Comparison of ENCODE assay signal across 36 mouse cellular contexts in the genomic region with DNA sequence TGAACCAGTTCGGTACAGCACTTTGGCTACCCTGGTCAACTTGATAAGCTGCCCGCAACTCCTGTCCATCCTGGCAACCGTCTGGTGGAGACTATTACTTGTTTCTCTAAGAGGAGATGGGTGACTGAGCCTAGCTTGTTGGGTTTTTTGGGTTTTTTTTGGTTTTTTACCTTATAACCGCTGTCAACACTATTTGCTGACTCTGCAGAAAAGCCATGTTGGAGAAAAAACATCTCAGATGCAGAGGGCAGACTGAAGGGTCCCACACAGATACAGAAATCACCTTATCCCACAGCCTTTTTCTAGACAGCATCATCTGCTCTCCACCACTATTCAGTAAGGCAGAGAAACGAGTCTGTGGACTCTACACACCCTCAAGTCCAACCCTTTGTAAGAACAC. TPM values are rescaled to one million over a fixed set of nuclear protein-coding genes. Genes with fewer than 3 reads are reported as not detected.
"Had no signal": no experiment of that assay in that cellular context is flagged by ENCODE, and none has a peak within 500 bp of the region (broad histone marks: within the 10 kb centered on the region; RNA-seq: fewer than 3 reads in every experiment).

No protein-coding gene starts in this region.

- H3K4me2 ChIP-seq: heart, embryonic 11.5 days; hindbrain, embryonic 12.5 days; hindbrain, embryonic 14.5 days; intestine, embryonic 15.5 days; kidney, embryonic 15.5 days; limb, embryonic 12.5 days; liver, embryonic 11.5 days; liver, embryonic 13.5 days; liver, embryonic 15.5 days had no signal

- H3K36me3 ChIP-seq: hindbrain, embryonic 10.5 days; hindbrain, embryonic 12.5 days; intestine, embryonic 15.5 days; kidney, embryonic 15.5 days; limb, embryonic 10.5 days; limb, embryonic 12.5 days; liver, embryonic 13.5 days; liver, embryonic 15.5 days had no signal

- H3K4me3 ChIP-seq: gastrocnemius, adult 2 months; heart, adult 2 months; hindbrain, embryonic 10.5 days; hindbrain, embryonic 12.5 days; intestine, embryonic 15.5 days; kidney, embryonic 15.5 days; limb, embryonic 10.5 days; limb, embryonic 12.5 days; liver, embryonic 13.5 days; liver, embryonic 15.5 days had no signal

- H3K9ac ChIP-seq: hindbrain, embryonic 12.5 days; hindbrain, embryonic 14.5 days; intestine, embryonic 15.5 days; kidney, embryonic 15.5 days; limb, embryonic 12.5 days; liver, embryonic 13.5 days; liver, embryonic 15.5 days had no signal

- H3K9me3 ChIP-seq: hindbrain, embryonic 10.5 days; hindbrain, embryonic 12.5 days; intestine, embryonic 15.5 days; kidney, embryonic 15.5 days; limb, embryonic 10.5 days; limb, embryonic 12.5 days; liver, embryonic 13.5 days; liver, embryonic 15.5 days had no signal

- H3K27me3 ChIP-seq: hindbrain, embryonic 12.5 days; intestine, embryonic 15.5 days; liver, embryonic 13.5 days; liver, embryonic 15.5 days had no signal

- DNase-seq: gastrocnemius, adult 2 months; gastrocnemius, postnatal 10 days; gastrocnemius, postnatal 25 days; heart, postnatal 10 days; heart, postnatal 4 days; kidney, adult 2 months; kidney, adult 9 months; kidney, postnatal 14 days; kidney, postnatal 36 days; layer of hippocampus, adult 9-11 months; layer of hippocampus, postnatal 36 days; liver; liver, embryonic 13.5 days had no signal

- H3K27ac ChIP-seq: gastrocnemius, adult 2 months; heart, adult 2 months; hindbrain, embryonic 10.5 days; hindbrain, embryonic 12.5 days; hindbrain, embryonic 14.5 days; intestine, embryonic 15.5 days; kidney, embryonic 15.5 days; kidney, postnatal 0 days; limb, embryonic 10.5 days; limb, embryonic 12.5 days; liver, embryonic 13.5 days; liver, embryonic 15.5 days had no signal

- H3K4me1 ChIP-seq: hindbrain, embryonic 10.5 days; hindbrain, embryonic 12.5 days; intestine, embryonic 15.5 days; limb, embryonic 10.5 days; limb, embryonic 12.5 days; liver, embryonic 13.5 days; liver, embryonic 15.5 days had no signal

RNA-seq across cellular contexts. Expression of a gene that starts 32.9 kb away (rescaled TPM):
- total RNA-seq: gastrocnemius, adult 2 months; gastrocnemius, postnatal 25 days; heart, postnatal 10 days; layer of hippocampus, postnatal 14 days; left cerebral cortex, adult 18-20 months; left cerebral cortex, postnatal 14 days; left cerebral cortex, postnatal 36 days had no signal
- polyA plus RNA-seq: heart, embryonic 11.5 days; inflammation-experienced regulatory T-cells, adult 6 months; limb, embryonic 10.5 days had no signal

RNA-seq across cellular contexts. Expression of a gene that starts 58.5 kb away (rescaled TPM):
- total RNA-seq: gastrocnemius, adult 2 months; gastrocnemius, postnatal 25 days; granulocyte monocyte progenitor cell, adult 5-6 weeks; layer of hippocampus, adult 18-20 months; layer of hippocampus, adult 8-10 months; layer of hippocampus, postnatal 36 days; left cerebral cortex, adult 18-20 months; left cerebral cortex, adult 8-10 months; left cerebral cortex, postnatal 14 days; left cerebral cortex, postnatal 36 days had no signal
- polyA plus RNA-seq: hindbrain, embryonic 10.5 days; hindbrain, embryonic 12.5 days; hindbrain, embryonic 14.5 days; hindbrain, embryonic 16.5 days; intestine, embryonic 15.5 days; intestine, postnatal 0 days; kidney, embryonic 15.5 days; kidney, postnatal 0 days; limb, embryonic 10.5 days; limb, embryonic 12.5 days had no signal
